Mouse (Mus musculus) intestine, postnatal 0 days (tissue): Measurements from ENCODE around the gene Ripk4. TPM values are rescaled to one million over a fixed set of nuclear protein-coding genes. Genes with fewer than 3 reads are reported as not detected.
A peak's percentile ranks its signal among the peaks of the same experiment; 100 is the strongest.

Experiments used
- ATAC-seq: fragments of 200-750 bp; cut with Nextera tagmentation; 2 replicates; pipeline ENCODE4 v1.8.0; 2017; ENCODE audit warnings: mild to moderate bottlenecking, moderate TSS enrichment, moderate library complexity
- H3K27ac ChIP-seq: fragments of 300-500 bp; sonication (generic); 2 replicates; pipeline ENCODE4 v1.5.1; 2014; ENCODE audit warnings: mild to moderate bottlenecking, low read depth, low read length, moderate library complexity
- H3K27me3 ChIP-seq: fragments of 300-500 bp; sonication (generic); replicated peaks from 2 replicates; pipeline ENCODE4 v1.6.1; 2014; ENCODE audit warnings: low read length, mixed read lengths; ENCODE audit not compliant: control insufficient read depth, insufficient read depth
- H3K36me3 ChIP-seq: fragments of 300-500 bp; sonication (generic); 2 replicates; pipeline ENCODE4 v1.6.1; 2014; ENCODE audit warnings: mild to moderate bottlenecking, moderate library complexity; ENCODE audit not compliant: control insufficient read depth, insufficient read depth
- H3K4me1 ChIP-seq: fragments of 300-500 bp; sonication (generic); replicated peaks from 2 replicates; pipeline ENCODE4 v1.6.1; 2014; ENCODE audit warnings: antibody characterized with exemption, low read length, mixed read lengths; ENCODE audit not compliant: control insufficient read depth, insufficient read depth
- H3K4me2 ChIP-seq: fragments of 300-500 bp; sonication (generic); replicated peaks from 2 replicates; pipeline ENCODE4 v1.6.1; 2014; ENCODE audit warnings: low read depth, mild to moderate bottlenecking, moderate library complexity
- H3K4me3 ChIP-seq: fragments of 300-500 bp; sonication (generic); 2 replicates; pipeline ENCODE4 v1.5.1; 2014; ENCODE audit warnings: low read depth, low read length
- H3K9ac ChIP-seq: fragments of 300-500 bp; sonication (generic); 2 replicates; pipeline ENCODE4 v1.6.1; 2014; ENCODE audit warnings: mild to moderate bottlenecking, low read depth, low read length
- H3K9me3 ChIP-seq: fragments of 300-500 bp; sonication (generic); 2 replicates; pipeline ENCODE4 v1.6.1; 2016; ENCODE audit warnings: mixed run types; ENCODE audit not compliant: control insufficient read depth
- CTCF ChIP-seq: sonication (generic); IDR thresholded peaks from 2 replicates; pipeline ENCODE4 v1.5.1; 2016; ENCODE audit warnings: low read depth, mild to moderate bottlenecking, control low read depth, antibody characterized with exemption, moderate library complexity
- WGBS: fragments of 180-500 bp; shearing (Covaris S2); extraction: QIAGEN DNeasy Blood & Tissue Kit; methylation state at CpG from one replicate; pipeline ENCODE4 v1.1.7; 2014; 5-methylcytosine and 5-hydroxymethylcytosine counted together
- polyA plus RNA-seq: library from polyadenylated mRNA; unstranded; fragments of >200 nt; fragmentation: Nextera tagmentation; extraction: Ambion mirVana; gene quantifications from 2 replicates; pipeline ENCODE4 v1.2.1, GENCODE M21; 2015

Ripk4 gene
- polyA plus RNA-seq, 1 experiment from 2014 or later: 11.9 TPM

GRCm38 (mm10) chr16:97761782-97762181, 1.8 kb downstream of the Ripk4 start:
- peak overlapping the region; percentile 64 for H3K4me3 ChIP-seq
- H3K9me3 ChIP-seq: no peaks in the 10 kb centered on the region
- peak overlapping the region; percentile 82 for H3K4me2 ChIP-seq
- H3K9ac ChIP-seq: peak overlapping the region; percentile 77
- H3K27ac ChIP-seq: peak overlapping the region; percentile 82
- 22% methylated on average over 2 of the region's 2 CpGs for WGBS
- H3K4me1 ChIP-seq: peaks cover 21% of the 10 kb centered on the region
- peaks cover 10% of the 10 kb centered on the region for H3K27me3 ChIP-seq
- ATAC-seq: no peak
- H3K36me3 ChIP-seq: no peaks in the 10 kb centered on the region
- peak; percentile 43 for TF ChIP-seq CTCF

GRCm38 (mm10) chr16:97759681-97760080, 3.9 kb downstream of the Ripk4 start:
- H3K27ac ChIP-seq: peak overlapping the region; percentile 68
- no peak for TF ChIP-seq CTCF

DNA sequence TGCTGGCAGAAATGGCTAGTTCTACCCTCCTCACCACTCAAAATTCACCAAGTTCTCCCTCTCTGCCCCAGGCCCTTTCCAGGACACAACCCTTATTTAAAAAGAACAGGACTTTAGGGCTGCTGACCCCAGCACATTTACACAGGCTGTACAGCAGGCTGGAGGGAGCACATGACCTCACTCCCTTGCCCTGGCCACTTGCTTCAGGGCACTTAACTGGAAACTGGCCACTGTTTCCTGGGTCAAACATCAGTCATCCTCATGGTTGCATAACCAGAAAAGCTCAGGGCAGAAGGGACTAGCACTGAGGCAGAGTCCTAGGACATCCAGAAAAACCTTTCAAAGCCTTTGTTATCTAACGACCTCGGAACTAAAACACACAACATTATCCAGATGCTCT, 5.3 kb downstream of the Ripk4 start:
- WGBS: 35% methylated on average over 2 of the region's 2 CpGs
- H3K4me2 ChIP-seq: no peak overlapping the region

More at GRCm38 (mm10) chr16:97759681-97760080, 3.9 kb downstream of the Ripk4 start:
- no peaks in the 10 kb centered on the region for H3K36me3 ChIP-seq
- H3K9ac ChIP-seq: no peak overlapping the region
- peak overlapping the region; percentile 32; the same call in 1 of the 2 replicates for H3K4me2 ChIP-seq
- peaks cover 19% of the 10 kb centered on the region for H3K4me1 ChIP-seq
- no peak for ATAC-seq
- H3K4me3 ChIP-seq: no peak overlapping the region
- WGBS: 18% methylated on average over 3 of the region's 3 CpGs
- H3K9me3 ChIP-seq: no peaks in the 10 kb centered on the region
- H3K27me3 ChIP-seq: peaks cover 10% of the 10 kb centered on the region

DNA sequence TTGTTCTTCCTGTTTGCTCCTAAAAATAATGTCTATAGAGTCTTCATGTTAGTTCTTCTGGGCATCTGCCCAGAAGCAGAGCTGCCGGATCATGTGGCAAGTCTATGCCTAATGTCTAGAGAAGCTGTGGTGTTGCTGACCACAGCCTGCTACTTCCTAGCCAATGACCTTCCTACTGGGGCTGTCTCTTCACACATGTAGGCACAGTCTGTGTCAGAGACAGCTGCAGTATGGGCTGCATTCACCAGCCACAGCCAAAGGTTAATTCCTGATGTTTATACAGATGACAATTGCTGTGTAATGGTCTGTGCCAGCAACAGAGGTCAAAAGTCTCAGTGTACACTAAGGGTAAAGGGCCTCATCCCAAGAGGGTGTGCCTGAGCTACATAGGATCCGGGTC, 7.1 kb downstream of the Ripk4 start:
- H3K36me3 ChIP-seq: peaks cover 14% of the 10 kb centered on the region
- no peaks in the 10 kb centered on the region for H3K27me3 ChIP-seq
- no peaks in the 10 kb centered on the region for H3K9me3 ChIP-seq
- peak overlapping the region; percentile 17; the same call in 1 of the 2 replicates for H3K4me2 ChIP-seq
- TF ChIP-seq CTCF: no peak
- H3K4me3 ChIP-seq: no peak overlapping the region
- 33% methylated on average over 2 of the region's 2 CpGs for WGBS
- H3K9ac ChIP-seq: no peak overlapping the region
- peak overlapping the region; percentile 81; the same call in 1 of the 2 replicates for H3K27ac ChIP-seq
- H3K4me1 ChIP-seq: peaks cover 21% of the 10 kb centered on the region
- peak; percentile 60 for ATAC-seq

More for the DNA sequence above, 5.3 kb downstream of the Ripk4 start:
- H3K27me3 ChIP-seq: peaks cover 5% of the 10 kb centered on the region
- no peak for TF ChIP-seq CTCF
- no peak overlapping the region for H3K9ac ChIP-seq
- peak overlapping the region; percentile 17; the same call in 1 of the 2 replicates for H3K27ac ChIP-seq
- ATAC-seq: peak; percentile 31; the same call in 1 of the 2 replicates
- no peak overlapping the region for H3K4me3 ChIP-seq
- no peaks in the 10 kb centered on the region for H3K9me3 ChIP-seq
- peaks cover 19% of the 10 kb centered on the region for H3K4me1 ChIP-seq
- H3K36me3 ChIP-seq: peaks cover 10% of the 10 kb centered on the region

- peak overlapping the region; percentile 71 for H3K27ac ChIP-seq
- 0 out of 2 replicates have a peak overlapping the region, but pooled peaks have one; percentile 9 for H3K4me2 ChIP-seq
- WGBS: 31% methylated on average over 3 of the region's 3 CpGs
- H3K4me3 ChIP-seq: no peak overlapping the region
- no peaks in the 10 kb centered on the region for H3K27me3 ChIP-seq
- H3K36me3 ChIP-seq: peaks cover 20% of the 10 kb centered on the region
- no peak overlapping the region for H3K9ac ChIP-seq
- ATAC-seq: peak; percentile 57
- H3K4me1 ChIP-seq: peaks cover 19% of the 10 kb centered on the region; the same call in 1 of the 2 replicates
- H3K9me3 ChIP-seq: no peaks in the 10 kb centered on the region
- no peak for TF ChIP-seq CTCF
These were observed 11.2 kb downstream of the Ripk4 start for GRCm38 (mm10) chr16:97752316-97752941.

DNA sequence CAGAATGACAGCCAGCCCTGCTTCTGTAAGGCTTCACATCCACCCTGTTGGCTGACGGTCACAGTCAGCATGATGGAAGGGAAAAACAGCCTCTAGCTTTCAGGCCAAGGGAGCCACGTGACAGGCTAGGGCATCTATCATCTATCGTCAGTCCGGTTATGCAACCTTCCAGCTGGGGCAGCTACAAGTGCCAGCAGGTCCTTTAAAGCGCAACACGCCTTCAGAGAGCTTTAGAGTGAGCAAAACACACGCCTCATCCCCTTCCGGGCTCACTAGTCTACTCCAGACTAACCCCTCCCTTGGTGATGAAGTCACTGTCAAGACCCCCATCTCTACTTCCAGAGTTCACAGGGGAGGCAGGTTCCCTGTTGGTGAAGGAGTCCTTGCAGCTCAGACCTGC, 11.7 kb downstream of the Ripk4 start:
- Histone ChIP-seq H3K27ac (peak overlapping the region; percentile 71), H3K4me3 (no peak overlapping the region), H3K27me3 (no peaks in the 10 kb centered on the region), H3K4me2 (0 out of 2 replicates have a peak overlapping the region, but pooled peaks have one; percentile 9), H3K4me1 (peaks cover 15% of the 10 kb centered on the region; the same call in 1 of the 2 replicates), H3K9ac (no peak overlapping the region), H3K9me3 (no peaks in the 10 kb centered on the region), H3K36me3 (peaks cover 24% of the 10 kb centered on the region)
- 9% methylated on average over 8 of the region's 8 CpGs for WGBS
- peak; percentile 69 for ATAC-seq
- no peak for TF ChIP-seq CTCF
